ENCODE assay signal across 8 mouse cellular contexts in the genomic region with DNA sequence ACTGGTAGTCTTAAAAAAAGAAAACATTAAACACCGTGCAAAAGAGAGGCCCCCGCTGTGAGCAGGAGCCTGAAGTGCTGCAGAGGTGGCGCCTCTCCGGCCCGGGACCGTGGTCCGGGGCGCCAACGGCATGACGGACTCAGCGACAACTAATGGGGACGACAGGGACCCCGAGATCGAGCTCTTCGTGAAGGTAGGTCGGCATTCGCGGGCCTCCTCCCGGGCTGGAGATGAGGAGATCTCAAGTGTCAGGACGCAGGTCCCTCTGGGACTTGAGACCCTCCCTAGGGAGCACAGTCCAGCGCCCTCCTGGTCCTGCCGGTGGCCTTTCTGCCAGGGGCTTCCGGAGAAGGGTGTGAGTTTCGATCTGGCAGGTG. TPM values are rescaled to one million over a fixed set of nuclear protein-coding genes. Genes with fewer than 3 reads are reported as not detected.
DNase-seq lines count a peak whose midpoint lies in the region; ATAC-seq lines count a peak whose summit lies in the region.

No protein-coding gene starts in this region.

- no peaks in the 10 kb centered on the region for H3K9me3 ChIP-seq in embryonic facial prominence, embryonic 15.5 days (replicated peaks)
- H3K9me3 ChIP-seq in liver, embryonic 13.5 days (replicated peaks): no peaks in the 10 kb centered on the region
- no peaks in the 10 kb centered on the region for H3K9me3 ChIP-seq in neural tube, embryonic 13.5 days

- H3K27ac ChIP-seq in embryonic facial prominence, embryonic 15.5 days (replicated peaks): no peak overlapping the region
- H3K27ac ChIP-seq in liver, embryonic 13.5 days: no peak overlapping the region
- H3K27ac ChIP-seq in neural tube, embryonic 13.5 days (replicated peaks): no peak overlapping the region

- H3K36me3 ChIP-seq in embryonic facial prominence, embryonic 15.5 days: no peaks in the 10 kb centered on the region
- no peaks in the 10 kb centered on the region for H3K36me3 ChIP-seq in liver, embryonic 13.5 days
- H3K36me3 ChIP-seq in neural tube, embryonic 13.5 days: no peaks in the 10 kb centered on the region

- DNase-seq in spleen, postnatal 4 days (ENCODE audit: low spot score in 2 of 2): peak; percentile 18 to 65
- DNase-seq in spleen, postnatal 36 days (ENCODE audit: low spot score in 2 of 2): no peak
- peak; percentile 46 for DNase-seq in heart, postnatal 4 days
- DNase-seq in liver, embryonic 13.5 days: no peak
- no peak for DNase-seq in right cerebral cortex, adult 18-20 months
- DNase-seq in urinary bladder, postnatal 4 days (ENCODE audit: low spot score in 2 of 2): no peak

- WGBS in embryonic facial prominence, embryonic 15.5 days: under 1% methylated on average over 24 of the region's 24 CpGs
- under 1% methylated on average over 24 of the region's 24 CpGs for WGBS in liver, embryonic 13.5 days (ENCODE audit: insufficient replicate concordance)
- 0% methylated on average over 24 of the region's 24 CpGs for whole genome bisulfite sequencing in neural tube, embryonic 13.5 days

- peaks cover 20% of the 10 kb centered on the region for H3K27me3 ChIP-seq in embryonic facial prominence, embryonic 15.5 days
- peaks cover 13% of the 10 kb centered on the region for H3K27me3 ChIP-seq in liver, embryonic 13.5 days
- peaks cover 40% of the 10 kb centered on the region for H3K27me3 ChIP-seq in neural tube, embryonic 13.5 days

- H3K4me1 ChIP-seq in embryonic facial prominence, embryonic 15.5 days: peaks cover 12% of the 10 kb centered on the region
- H3K4me1 ChIP-seq in liver, embryonic 13.5 days (replicated peaks): peaks cover 16% of the 10 kb centered on the region
- H3K4me1 ChIP-seq in neural tube, embryonic 13.5 days (replicated peaks): peaks cover 19% of the 10 kb centered on the region

- no peak for ATAC-seq in embryonic facial prominence, embryonic 15.5 days (ENCODE audit: insufficient number of reproducible peaks, low FRiP score, low TSS enrichment, low read depth)
- ATAC-seq in liver, embryonic 13.5 days (ENCODE audit: low read depth): peak; percentile 18; the same call in 1 of the 2 replicates
- ATAC-seq in neural tube, embryonic 13.5 days (ENCODE audit: low read depth): no peak

- H3K9ac ChIP-seq in embryonic facial prominence, embryonic 15.5 days: peak overlapping the region; percentile 26
- H3K9ac ChIP-seq in liver, embryonic 13.5 days: peak overlapping the region; percentile 26; the same call in 1 of the 2 replicates
- peak overlapping the region; percentile 48; the same call in 1 of the 2 replicates for H3K9ac ChIP-seq in neural tube, embryonic 13.5 days

- peak overlapping the region; percentile 46 for H3K4me3 ChIP-seq in embryonic facial prominence, embryonic 15.5 days (replicated peaks)
- peak overlapping the region; percentile 53 for H3K4me3 ChIP-seq in liver, embryonic 13.5 days (replicated peaks)
- H3K4me3 ChIP-seq in neural tube, embryonic 13.5 days: peak overlapping the region; percentile 31

- H3K4me2 ChIP-seq in embryonic facial prominence, embryonic 15.5 days (replicated peaks): peak overlapping the region; percentile 88
- peak overlapping the region; percentile 74 for H3K4me2 ChIP-seq in liver, embryonic 13.5 days
- H3K4me2 ChIP-seq in neural tube, embryonic 13.5 days: peak overlapping the region; percentile 63

RNA-seq across cellular contexts. Expression of a gene that starts 0.4 kb away (rescaled TPM):
- polyA plus RNA-seq in embryonic facial prominence, embryonic 15.5 days (2015; fragmentation: Nextera tagmentation; extraction: Ambion mirVana): 1.1 and 1.2 TPM in 2 replicates
- 10 to 100 TPM; 75.6 to 78.3 TPM for total RNA-seq in heart, postnatal 4 days (2021)
- polyA plus RNA-seq in liver, embryonic 13.5 days (2015; fragmentation: Nextera tagmentation; extraction: Ambion mirVana): 0.30 and 0.49 TPM in 2 replicates
- 0.18 TPM in 2 replicates for polyA plus RNA-seq in neural tube, embryonic 13.5 days (2015; fragmentation: Nextera tagmentation; extraction: Ambion mirVana)

Comparison
In these comparisons a context has a peak if more than half of its experiments do, and no peak if none do; other contexts are left out.
1. DNase-seq: peak in spleen, postnatal 4 days (2 of 2) and heart, postnatal 4 days (single experiment); none in spleen, postnatal 36 days (0 of 2), liver, embryonic 13.5 days (single experiment), right cerebral cortex, adult 18-20 months (single experiment) and urinary bladder, postnatal 4 days (0 of 2).
2. Peak in every context shown above with its lines, with median percentiles within 50 percentile points of each other: H3K4me2 ChIP-seq, H3K4me3 ChIP-seq and H3K9ac ChIP-seq.